Mouse (Mus musculus) olfactory bulb, adult 2 months (tissue): ENCODE results near the gene Phactr1.

Source experiments
- CTCF ChIP-seq: fragments of 200-500 bp; IDR thresholded peaks from 2 replicates; pipeline ENCODE4 v1.5.1; 2012; ENCODE audit warnings: low read depth, mild to moderate bottlenecking, low read length, moderate library complexity; ENCODE audit not compliant: insufficient read depth
- POLR2A ChIP-seq: fragments of 200-500 bp; IDR thresholded peaks from 2 replicates; pipeline ENCODE4 v1.6.1; 2012; ENCODE audit warnings: mild to moderate bottlenecking, low read depth, low read length, moderate library complexity; ENCODE audit not compliant: insufficient read depth

DNA sequence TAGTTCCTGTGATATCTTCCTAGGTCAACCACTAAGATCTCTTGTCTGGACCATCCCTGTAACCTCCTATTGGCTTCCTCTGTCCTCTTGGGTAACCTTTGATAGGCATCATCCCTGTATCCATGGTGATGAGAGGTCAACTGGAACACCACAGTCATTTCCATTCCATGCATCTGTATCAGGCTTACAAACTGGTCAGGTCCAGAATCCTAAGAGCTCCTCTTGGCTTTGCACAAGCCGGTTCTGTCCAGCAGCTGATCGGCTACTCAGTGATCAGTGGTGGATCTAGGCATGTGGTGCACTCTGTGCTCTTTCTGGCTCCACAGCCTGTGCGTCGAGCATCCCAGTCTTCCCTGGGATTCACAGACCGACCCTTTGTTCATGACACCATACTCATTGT is 309.1 kb downstream of the Phactr1 start:
- no peak for TF ChIP-seq CTCF
- TF ChIP-seq POLR2A = no peak
